Mouse (Mus musculus) limb, embryonic 11.5 days (tissue): ENCODE measurements around the gene Pitpnc1. TPM values are rescaled to one million over a fixed set of nuclear protein-coding genes. Genes with fewer than 3 reads are reported as not detected.

Source experiments
- ATAC-seq: fragments of 200-750 bp; cut with Nextera tagmentation; 2 replicates; pipeline ENCODE4 v1.8.0; 2017; ENCODE audit warnings: low read depth; ENCODE audit not compliant: insufficient number of reproducible peaks, low FRiP score, low TSS enrichment
- DNase-seq: peaks from one replicate; pipeline ENCODE4 v3.0.0-alpha.2; 2015; ENCODE audit warnings: low spot score
- H3K27ac ChIP-seq: fragments of 300-500 bp; sonication (generic); replicated peaks from 2 replicates; pipeline ENCODE4 v1.5.1; 2014; ENCODE audit warnings: low read depth, mild to moderate bottlenecking, low read length
- H3K27me3 ChIP-seq: fragments of 300-500 bp; sonication (generic); 2 replicates; pipeline ENCODE4 v1.6.1; 2014; ENCODE audit warnings: mild to moderate bottlenecking, low read length, mixed read lengths; ENCODE audit not compliant: control insufficient read depth, insufficient read depth
- H3K36me3 ChIP-seq: fragments of 300-500 bp; sonication (generic); 2 replicates; pipeline ENCODE4 v1.6.1; 2014; ENCODE audit warnings: mild to moderate bottlenecking, low read length, moderate library complexity, mixed read lengths; ENCODE audit not compliant: control insufficient read depth, insufficient read depth
- H3K4me1 ChIP-seq: fragments of 300-500 bp; sonication (generic); 2 replicates; pipeline ENCODE4 v1.6.1; 2014; ENCODE audit warnings: low read length, mixed read lengths; ENCODE audit not compliant: control insufficient read depth, insufficient read depth
- H3K4me2 ChIP-seq: fragments of 300-500 bp; sonication (generic); 2 replicates; pipeline ENCODE4 v1.6.1; 2014; ENCODE audit warnings: low read depth, mild to moderate bottlenecking, moderate library complexity; ENCODE audit not compliant: severe bottlenecking
- H3K4me3 ChIP-seq: fragments of 300-500 bp; sonication (generic); 2 replicates; pipeline ENCODE4 v1.5.1; 2014; ENCODE audit warnings: low read depth, low read length
- H3K9ac ChIP-seq: fragments of 300-500 bp; sonication (generic); 2 replicates; pipeline ENCODE4 v1.6.1; 2014; ENCODE audit warnings: mild to moderate bottlenecking, low read length
- H3K9me3 ChIP-seq: fragments of 300-500 bp; sonication (generic); 2 replicates; pipeline ENCODE4 v1.6.1; 2016; ENCODE audit warnings: low read length; ENCODE audit not compliant: control insufficient read depth
- WGBS: fragments of 180-500 bp; shearing (Covaris S2); extraction: QIAGEN DNeasy Blood & Tissue Kit; methylation state at CpG from one replicate; pipeline ENCODE4 v1.1.7; 2014; 5-methylcytosine and 5-hydroxymethylcytosine counted together
- polyA plus RNA-seq: library from polyadenylated mRNA; unstranded; fragments of >200 nt; fragmentation: Nextera tagmentation; extraction: Ambion mirVana; gene quantifications from 2 replicates; pipeline ENCODE4 v1.2.1, GENCODE M21; 2014

The Pitpnc1 gene
- polyA plus RNA-seq, 1 experiment from 2014 or later: 35.3 TPM

DNA sequence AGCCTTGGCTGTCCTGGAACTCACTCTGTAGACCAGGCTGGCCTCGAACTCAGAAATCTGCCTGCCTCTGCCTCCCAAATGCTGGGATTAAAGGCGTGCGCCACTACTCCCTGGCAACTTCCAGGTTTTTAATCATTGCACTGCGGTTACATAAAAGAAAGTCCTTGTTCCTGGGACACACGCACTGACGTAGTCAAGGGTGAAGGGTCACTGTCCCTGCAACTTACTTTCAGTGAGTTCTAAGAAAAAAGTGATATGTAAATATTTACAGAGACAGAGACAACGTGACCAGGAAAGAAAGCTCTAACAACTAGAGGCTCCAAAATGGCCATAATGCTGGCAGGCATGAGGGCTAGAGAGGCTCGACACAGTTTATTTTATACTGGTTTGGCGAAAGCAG is 199.9 kb downstream of the Pitpnc1 start:
- ATAC-seq (no peak), DNase-seq (no peak)
- no peaks in the 10 kb centered on the region for H3K27me3 ChIP-seq
- 89% methylated on average over 9 of the region's 9 CpGs for WGBS
- H3K9me3 ChIP-seq: peaks cover 3% of the 10 kb centered on the region; the same call in 1 of the 2 replicates
- peaks cover 3% of the 10 kb centered on the region; the same call in 1 of the 2 replicates for H3K36me3 ChIP-seq
- no peaks in the 10 kb centered on the region for H3K4me1 ChIP-seq
- H3K9ac ChIP-seq: no peak overlapping the region
- H3K4me2 ChIP-seq: no peak overlapping the region
- no peak overlapping the region for H3K4me3 ChIP-seq
- H3K27ac ChIP-seq: no peak overlapping the region

DNA sequence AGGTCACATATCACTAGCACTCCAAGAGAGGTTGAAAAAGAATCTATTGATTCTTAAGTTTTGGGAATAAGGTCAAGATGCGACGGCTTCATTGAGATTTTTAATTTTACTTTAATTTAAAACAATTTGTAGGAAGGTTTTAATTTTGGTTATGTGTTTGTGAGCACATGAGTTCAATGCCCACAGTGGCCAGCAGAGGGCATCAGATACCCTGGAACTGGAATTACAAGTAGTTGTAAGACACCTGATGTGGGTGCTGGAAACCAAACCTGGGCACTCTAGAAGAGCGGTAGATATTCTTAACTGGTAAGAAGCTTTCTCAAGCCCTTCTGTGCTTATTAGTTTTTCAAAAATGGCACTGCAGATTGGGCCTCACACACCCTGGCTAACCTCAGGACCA is 203.0 kb downstream of the Pitpnc1 start:
- no peak for DNase-seq
- no peak for ATAC-seq
- Histone ChIP-seq H3K4me1 (no peaks in the 10 kb centered on the region), H3K9me3 (peaks cover 3% of the 10 kb centered on the region; the same call in 1 of the 2 replicates), H3K27ac (no peak overlapping the region), H3K4me3 (no peak overlapping the region), H3K9ac (no peak overlapping the region), H3K27me3 (no peaks in the 10 kb centered on the region), H3K36me3 (peaks cover 3% of the 10 kb centered on the region; the same call in 1 of the 2 replicates), H3K4me2 (no peak overlapping the region)
- 97% methylated on average over 3 of the region's 3 CpGs for WGBS

DNA sequence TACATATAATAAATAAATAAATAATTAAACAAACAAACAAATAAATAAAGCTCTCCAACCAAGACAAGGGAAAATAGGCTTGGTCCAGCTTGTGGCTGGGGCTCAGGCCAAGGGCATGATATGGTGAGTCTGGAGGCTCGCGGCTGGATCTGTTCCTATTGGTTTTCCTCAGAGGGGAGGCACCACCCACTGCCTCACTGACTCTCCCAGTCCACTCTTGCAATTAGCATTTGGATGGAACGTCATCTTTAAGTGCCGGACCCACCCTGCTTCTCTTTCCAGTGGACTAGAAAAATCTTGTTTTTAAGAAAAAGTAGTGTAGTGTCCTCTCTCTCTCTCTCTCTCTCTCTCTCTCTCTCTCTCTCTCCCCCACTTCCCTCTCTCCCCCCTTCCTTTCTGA is 204.6 kb downstream of the Pitpnc1 start:
- no peaks in the 10 kb centered on the region for H3K27me3 ChIP-seq
- H3K4me2 ChIP-seq: no peak overlapping the region
- H3K27ac ChIP-seq: no peak overlapping the region
- H3K9ac ChIP-seq: no peak overlapping the region
- H3K36me3 ChIP-seq: peaks cover 3% of the 10 kb centered on the region; the same call in 1 of the 2 replicates
- H3K4me1 ChIP-seq: no peaks in the 10 kb centered on the region
- H3K4me3 ChIP-seq: no peak overlapping the region
- DNase-seq (no peak), ATAC-seq (no peak)
- peaks cover 3% of the 10 kb centered on the region; the same call in 1 of the 2 replicates for H3K9me3 ChIP-seq
- WGBS: 89% methylated on average over 4 of the region's 4 CpGs

DNA sequence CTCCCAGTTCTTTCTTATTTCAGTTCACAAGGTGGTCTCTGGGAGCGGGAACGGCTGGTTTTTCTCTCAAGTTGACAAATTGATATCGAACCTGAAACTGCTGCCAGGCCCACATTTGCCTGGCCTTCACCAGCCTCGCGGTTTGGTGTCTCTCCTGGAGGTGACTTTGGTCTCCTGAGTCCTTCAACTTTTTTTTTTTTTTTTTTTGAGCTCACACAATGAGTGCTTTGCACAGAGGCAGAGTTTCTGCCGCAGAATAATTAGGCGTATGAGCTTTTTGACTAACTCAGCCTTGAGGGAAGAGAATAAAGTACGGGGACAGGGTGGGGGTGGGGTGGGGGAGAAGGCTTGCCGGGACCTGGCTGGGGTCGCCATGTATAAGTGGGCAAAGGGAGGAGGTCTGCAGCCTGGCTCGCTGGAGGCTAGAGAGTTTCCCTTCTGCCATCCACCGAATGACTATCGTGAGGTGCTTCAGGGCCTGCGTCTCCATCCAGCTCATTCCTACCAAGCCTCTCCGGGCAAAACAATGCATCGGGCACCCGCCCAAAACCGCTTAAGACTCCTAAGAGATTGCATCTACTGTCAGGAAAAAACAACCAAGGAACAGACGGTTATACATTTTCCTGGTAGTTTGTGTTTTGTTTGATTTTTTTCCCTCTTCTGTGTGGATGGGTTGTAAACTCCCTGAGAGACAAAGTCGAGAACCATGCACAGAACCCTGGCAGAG is 205.4 kb downstream of the Pitpnc1 start:
- ATAC-seq (no peak), DNase-seq (no peak)
- peaks cover 3% of the 10 kb centered on the region; the same call in 1 of the 2 replicates for H3K9me3 ChIP-seq
- no peak overlapping the region for H3K27ac ChIP-seq
- H3K4me1 ChIP-seq: no peaks in the 10 kb centered on the region
- no peaks in the 10 kb centered on the region for H3K27me3 ChIP-seq
- H3K4me3 ChIP-seq: no peak overlapping the region
- 75% methylated on average over 20 of the region's 20 CpGs for WGBS
- peaks cover 3% of the 10 kb centered on the region; the same call in 1 of the 2 replicates for H3K36me3 ChIP-seq
- no peak overlapping the region for H3K4me2 ChIP-seq
- no peak overlapping the region for H3K9ac ChIP-seq

DNA sequence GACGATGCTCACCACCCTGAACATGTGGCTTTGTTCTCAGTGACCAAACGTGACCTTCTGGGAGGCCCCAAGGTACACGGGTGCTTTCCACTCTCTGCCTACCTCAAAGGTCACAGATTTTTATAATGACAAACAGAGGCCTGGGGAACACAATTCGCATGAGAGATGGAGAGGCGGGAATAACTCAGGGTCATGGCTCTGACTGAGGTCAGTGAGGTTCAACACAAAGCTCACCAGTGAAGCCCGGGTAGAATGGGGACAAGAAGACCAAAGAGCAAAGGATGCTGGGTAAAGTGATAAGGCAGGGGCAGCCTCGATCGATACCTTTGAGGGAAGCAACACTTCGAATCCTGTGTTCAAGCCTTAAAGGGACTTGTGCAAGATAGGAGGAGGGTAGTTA is 206.7 kb downstream of the Pitpnc1 start:
- 71% methylated on average over 9 of the region's 9 CpGs for WGBS
- Histone ChIP-seq H3K27ac (no peak overlapping the region), H3K4me1 (no peaks in the 10 kb centered on the region), H3K4me3 (no peak overlapping the region), H3K27me3 (no peaks in the 10 kb centered on the region), H3K9me3 (peaks cover 3% of the 10 kb centered on the region; the same call in 1 of the 2 replicates), H3K4me2 (no peak overlapping the region), H3K9ac (no peak overlapping the region), H3K36me3 (peaks cover 3% of the 10 kb centered on the region; the same call in 1 of the 2 replicates)
- DNase-seq (no peak), ATAC-seq (no peak)

DNA sequence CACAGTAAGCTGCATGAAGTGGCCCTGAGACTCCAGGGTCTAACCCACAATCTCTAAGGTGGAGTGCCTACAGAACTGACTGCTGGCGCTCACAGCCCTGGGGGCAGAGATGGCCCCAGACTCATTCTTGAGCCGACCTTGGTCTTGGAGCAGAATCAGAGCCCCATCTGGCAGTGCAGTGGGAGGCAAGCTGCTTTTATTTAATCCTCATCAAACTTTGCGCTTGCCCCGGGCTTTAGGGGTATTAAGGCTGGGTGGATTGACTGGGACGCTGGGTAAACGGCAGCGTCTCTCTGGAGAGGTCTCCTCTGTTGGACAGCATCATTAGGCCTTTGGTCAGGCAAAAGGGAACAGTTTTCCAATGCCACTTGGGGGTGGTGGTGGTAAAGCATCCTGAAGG is 211.1 kb downstream of the Pitpnc1 start:
- ATAC-seq: no peak
- WGBS: 77% methylated on average over 7 of the region's 7 CpGs
- H3K27me3 ChIP-seq: no peaks in the 10 kb centered on the region
- H3K9ac ChIP-seq: no peak overlapping the region
- no peak for DNase-seq
- no peak overlapping the region for H3K4me2 ChIP-seq
- no peaks in the 10 kb centered on the region for H3K36me3 ChIP-seq
- H3K9me3 ChIP-seq: no peaks in the 10 kb centered on the region
- no peaks in the 10 kb centered on the region for H3K4me1 ChIP-seq
- no peak overlapping the region for H3K4me3 ChIP-seq
- H3K27ac ChIP-seq: no peak overlapping the region

DNA sequence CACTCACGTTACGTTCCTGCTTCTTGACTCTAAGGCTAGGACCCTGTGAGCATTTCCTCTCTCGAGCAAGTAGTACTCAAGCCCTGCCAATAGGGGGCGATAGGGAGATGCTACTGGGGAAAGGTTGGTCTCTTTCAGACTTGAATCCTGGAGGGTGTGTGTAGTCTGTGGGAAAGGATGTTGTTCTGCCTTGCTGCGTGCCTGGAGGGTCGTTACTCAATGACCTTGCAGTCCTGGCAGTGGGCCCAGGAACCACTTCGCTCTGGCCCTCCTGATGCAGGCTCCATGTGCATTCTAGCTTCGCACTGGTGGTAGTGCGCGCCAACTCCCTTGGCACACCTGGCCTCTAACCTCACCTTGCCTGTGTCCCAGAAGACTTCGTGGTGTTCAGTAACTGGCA is 215.3 kb downstream of the Pitpnc1 start:
- no peak for DNase-seq
- Histone ChIP-seq H3K27ac (no peak overlapping the region), H3K4me2 (no peak overlapping the region), H3K36me3 (peaks cover 4% of the 10 kb centered on the region; the same call in 1 of the 2 replicates), H3K27me3 (no peaks in the 10 kb centered on the region), H3K9me3 (no peaks in the 10 kb centered on the region), H3K4me1 (no peaks in the 10 kb centered on the region), H3K4me3 (no peak overlapping the region), H3K9ac (no peak overlapping the region)
- no peak for ATAC-seq
- WGBS: 91% methylated on average over 11 of the region's 11 CpGs

DNA sequence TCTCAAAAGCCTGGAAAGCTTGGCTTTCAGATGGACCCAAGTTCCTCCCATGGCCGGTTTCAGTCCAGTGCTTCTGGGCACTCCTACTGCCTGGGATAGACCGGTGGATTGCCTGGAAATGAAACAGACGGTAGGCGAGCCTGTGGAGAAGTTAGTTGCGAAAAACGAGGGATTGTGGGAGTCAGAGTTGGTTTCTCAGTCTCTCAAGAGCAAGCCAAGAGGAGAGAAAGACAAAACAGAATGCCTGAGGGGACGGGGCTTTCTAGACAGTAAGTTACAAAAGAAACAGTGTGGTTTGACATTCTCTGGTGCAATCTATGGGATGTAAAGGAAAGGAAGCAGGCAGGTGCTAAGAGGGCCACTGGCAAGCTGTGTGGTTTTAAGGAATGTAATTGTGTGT is 216.3 kb downstream of the Pitpnc1 start:
- no peaks in the 10 kb centered on the region for H3K4me1 ChIP-seq
- no peak overlapping the region for H3K27ac ChIP-seq
- 90% methylated on average over 7 of the region's 7 CpGs for WGBS
- peaks cover 4% of the 10 kb centered on the region; the same call in 1 of the 2 replicates for H3K36me3 ChIP-seq
- no peak overlapping the region for H3K4me2 ChIP-seq
- no peak overlapping the region for H3K4me3 ChIP-seq
- no peaks in the 10 kb centered on the region for H3K27me3 ChIP-seq
- H3K9ac ChIP-seq: no peak overlapping the region
- no peak for ATAC-seq
- DNase-seq: no peak
- H3K9me3 ChIP-seq: no peaks in the 10 kb centered on the region
